Mouse (Mus musculus): Measurements from ENCODE around the gene Sult6b2.

DNA sequence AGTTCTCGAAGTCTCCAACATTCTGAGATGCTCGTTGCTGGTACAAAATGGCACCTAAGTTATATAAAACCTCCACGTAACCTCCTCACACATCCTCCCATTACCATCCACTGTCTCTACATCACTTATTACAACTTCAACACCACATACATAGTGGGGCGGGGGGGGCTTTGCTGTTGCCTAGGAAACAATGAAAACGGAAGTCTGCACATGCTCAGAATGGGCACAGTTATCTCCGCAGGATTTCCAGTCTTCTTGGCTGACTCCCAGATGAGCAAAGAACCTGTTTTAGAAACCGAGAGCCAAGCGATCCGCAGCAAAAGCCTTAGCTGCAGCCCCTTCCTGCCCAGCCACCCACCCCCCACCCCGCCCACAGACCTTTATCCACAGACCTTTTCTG is 14.6 kb downstream of the Sult6b2 start:
- TF ChIP-seq CTCF (IDR thresholded peaks at IDR 0.05) (no peak), EP300 (IDR thresholded peaks at IDR 0.05) (no peak)

All from lung, postnatal 0 days (tissue).